Mouse (Mus musculus) telencephalon, adult 2 months (tissue): ENCODE data around the gene Flt1.

Experiments used
- DNase-seq: peaks from one replicate; pipeline ENCODE4 v3.0.0-alpha.2; 2011; ENCODE audit warnings: low read depth, low spot score

The Flt1 gene

DNA sequence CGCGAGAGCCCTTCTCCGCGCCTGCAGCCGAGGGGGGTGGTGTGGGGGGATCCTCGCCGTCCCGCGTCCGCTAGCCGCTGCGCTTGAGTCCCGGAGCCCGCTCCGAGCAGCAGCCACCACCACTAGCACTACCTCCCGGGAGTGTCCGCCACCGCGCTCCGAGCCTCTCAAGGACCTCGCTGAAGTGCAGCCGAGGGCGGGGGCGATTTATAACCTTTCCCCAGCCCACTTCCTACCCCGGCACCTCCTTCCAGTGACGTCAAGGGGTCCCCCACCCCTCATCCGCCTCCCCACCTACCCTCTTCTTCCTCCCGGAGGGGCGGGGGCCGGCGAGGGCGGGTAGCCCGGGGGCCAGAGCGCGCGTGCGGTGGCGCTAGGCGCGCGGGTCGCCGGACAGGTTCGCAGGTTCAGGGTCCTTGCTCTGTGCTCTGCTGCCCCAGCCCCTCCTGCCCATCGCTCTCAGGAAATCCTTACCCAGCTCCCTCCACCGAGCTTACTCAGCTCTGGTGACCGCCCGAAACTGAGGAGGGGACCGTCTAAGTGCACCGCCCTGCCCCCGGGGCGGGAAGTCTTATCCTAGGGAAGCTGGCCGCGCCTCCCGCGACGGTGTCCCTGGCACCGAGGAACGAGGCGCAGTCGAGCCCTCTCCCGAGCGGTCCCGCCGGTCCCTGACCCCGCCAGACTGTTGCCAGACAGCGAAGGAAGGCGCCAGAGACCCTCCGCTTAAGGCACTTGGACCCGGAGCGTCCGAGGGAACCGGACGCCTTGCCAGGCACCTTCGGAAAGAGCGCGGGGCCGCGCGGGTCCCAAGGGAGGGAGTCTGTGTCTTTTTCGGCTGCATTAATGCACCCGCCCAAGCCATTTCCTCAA, at the start of gene Flt1:
Gene Flt1, minus strand, starts transcription at position 181 of the 870 bp plus-strand sequence.
- DNase-seq: no peak

DNA sequence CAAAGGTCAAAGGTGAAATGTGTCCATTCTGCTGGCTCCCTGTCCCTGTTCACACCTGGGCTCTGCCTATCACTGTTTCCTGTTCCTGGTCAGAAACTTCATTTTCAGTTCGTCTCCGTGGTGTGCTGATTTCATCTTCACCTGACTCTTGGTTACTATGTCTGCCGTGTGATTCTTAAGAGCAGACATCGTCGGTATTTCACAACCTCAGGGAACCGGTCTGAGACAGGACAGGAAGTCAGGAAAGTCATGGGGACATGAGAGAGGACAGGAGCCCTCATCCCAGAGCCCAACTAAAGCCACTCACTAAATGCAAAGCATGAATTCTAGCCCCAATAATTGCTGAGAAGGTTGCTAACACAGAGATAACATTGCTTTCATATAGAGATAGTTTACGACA, 49.4 kb upstream of the Flt1 start:
- no peak for DNase-seq

DNA sequence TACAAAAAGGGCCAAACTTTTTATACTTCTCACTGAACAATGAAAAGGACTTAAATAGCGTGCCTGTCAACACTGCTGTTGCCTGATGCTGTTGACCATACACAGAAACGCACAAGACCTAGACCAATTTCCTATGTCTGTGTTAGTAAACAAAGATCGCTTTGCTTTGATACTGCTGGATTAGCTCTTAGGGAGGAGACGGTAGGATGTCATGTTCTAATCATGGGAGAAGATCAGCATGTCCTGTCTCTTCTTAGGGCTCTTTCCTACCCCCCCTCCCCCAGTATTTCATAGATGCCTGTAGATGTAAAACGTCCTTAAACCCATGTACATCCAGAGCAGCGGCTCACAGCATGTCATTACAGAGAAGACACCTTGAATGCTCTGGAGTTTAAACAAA, 44.1 kb upstream of the Flt1 start:
- DNase-seq: no peak

DNA sequence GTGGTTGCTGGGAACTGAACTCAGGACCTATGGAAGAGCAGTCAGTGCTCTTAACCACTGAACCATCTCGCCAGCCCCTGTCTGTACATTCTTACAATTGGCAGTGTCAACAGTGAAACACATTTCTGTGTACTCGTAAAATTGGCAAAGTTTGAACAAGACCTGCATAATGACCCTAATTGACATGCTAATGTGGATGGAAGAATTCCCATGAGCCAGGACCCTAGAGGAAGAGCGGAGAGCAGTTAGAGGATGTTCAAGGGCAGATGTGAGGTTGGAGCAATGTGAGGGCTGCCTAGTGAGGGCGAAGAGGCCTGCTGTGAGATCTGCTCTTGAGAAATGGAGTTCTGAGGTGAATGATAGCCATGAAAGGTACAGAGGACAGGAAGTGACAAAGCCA, 38.2 kb upstream of the Flt1 start:
- no peak for DNase-seq

DNA sequence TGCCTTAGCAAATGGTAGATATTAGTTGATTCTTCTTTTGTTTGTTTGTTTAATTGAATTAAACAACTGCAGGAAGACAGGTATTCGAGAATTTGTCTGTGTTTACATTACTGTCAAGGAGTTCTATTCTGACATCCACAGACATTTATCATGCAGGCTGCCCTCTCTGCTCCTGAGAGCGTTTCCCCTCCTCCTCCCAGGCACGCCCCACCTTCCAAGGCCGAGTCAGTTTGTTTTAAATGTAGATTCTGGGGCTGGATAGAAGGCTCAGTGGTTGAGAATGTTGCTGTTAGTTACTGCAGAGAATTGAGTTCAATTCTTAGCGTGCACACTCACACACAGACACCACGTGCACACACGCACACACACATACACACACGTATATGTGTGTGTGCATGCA, 36.2 kb upstream of the Flt1 start:
- no peak for DNase-seq

DNA sequence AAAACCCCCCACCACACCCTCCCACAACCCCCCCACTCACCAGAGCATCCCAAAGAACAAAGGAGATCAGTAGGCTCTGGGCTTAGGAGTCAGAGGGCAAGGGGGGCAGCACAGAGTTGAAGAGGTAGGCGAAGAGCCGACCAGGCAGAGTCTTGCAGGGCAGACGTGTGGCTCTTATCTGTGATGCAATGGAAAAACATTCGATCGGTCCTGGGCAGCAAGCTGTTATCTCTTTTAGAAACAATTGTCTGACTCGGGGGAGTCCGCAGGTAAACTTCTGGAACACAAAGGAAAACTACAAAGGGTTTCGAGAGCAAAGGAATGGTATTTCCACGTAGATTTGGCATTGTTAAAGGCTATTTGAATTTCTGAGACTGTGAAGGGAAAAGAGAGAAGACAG, 35.5 kb upstream of the Flt1 start:
- DNase-seq: no peak

DNA sequence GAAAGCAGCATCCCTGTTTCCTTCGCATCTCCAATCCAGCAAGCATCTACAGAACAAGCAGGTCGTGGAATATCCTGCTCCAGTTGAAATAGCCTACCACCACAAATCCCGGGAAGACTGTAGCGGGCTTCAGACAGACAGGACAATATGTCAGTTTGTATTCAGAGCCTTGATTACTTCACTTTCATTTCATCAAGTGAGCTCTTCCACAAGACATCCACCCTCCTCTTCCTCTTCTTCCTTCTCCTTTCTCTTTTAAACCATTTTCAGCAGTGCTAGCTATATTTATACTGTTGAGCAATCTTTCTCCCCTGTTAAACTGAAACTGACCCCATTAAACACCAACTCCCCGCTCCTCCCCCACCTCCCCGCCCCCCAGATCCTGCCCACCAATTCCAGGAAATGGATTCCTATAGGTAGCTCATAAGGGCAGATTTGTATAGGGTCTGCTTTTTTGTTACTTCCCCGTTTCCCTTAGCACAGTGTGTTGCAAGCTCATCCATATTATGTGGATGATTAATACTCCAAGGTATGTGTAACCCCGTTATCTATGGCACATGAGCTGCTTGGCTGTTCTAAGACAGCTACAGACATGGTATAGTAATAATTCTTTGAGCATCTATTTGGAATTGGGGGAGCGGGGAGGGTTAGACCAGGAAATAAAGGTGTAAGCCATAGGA, 33.0 kb upstream of the Flt1 start:
- DNase-seq: no peak

DNA sequence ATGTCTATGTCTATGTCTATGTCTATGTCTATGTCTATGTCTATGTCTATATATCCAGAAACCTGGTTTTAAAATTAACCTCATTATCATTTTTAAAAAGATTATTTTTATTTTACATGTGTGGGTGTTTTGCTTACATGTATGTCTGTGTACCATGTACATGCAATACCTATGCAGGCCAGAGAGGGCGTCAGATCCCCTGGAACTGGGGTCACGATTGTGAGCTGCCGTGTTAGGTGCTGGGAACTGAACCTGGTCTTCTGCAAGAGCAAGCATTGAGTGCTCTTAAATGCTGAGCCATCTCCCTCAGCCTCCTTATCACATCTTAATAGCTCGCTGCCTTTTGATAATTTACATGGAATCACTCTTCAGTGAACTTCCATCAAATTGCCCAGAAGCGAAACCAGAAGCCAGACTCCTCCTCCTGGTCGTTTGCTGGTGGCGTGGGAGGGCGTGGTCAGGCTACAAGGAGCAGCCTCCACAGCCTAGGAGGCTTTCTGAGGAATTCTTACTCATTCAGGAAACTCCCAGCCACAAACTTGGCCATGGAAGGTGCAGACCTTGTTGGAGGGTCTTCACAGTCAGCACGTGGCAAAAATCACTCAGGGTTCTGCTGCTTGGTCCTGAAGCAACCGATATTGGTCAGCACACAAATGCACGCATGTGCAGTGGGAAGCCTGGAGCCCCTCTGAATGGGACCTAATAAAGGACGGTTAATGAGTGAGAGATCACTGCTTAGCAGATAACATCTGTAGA, 32.2 kb upstream of the Flt1 start:
- no peak for DNase-seq

DNA sequence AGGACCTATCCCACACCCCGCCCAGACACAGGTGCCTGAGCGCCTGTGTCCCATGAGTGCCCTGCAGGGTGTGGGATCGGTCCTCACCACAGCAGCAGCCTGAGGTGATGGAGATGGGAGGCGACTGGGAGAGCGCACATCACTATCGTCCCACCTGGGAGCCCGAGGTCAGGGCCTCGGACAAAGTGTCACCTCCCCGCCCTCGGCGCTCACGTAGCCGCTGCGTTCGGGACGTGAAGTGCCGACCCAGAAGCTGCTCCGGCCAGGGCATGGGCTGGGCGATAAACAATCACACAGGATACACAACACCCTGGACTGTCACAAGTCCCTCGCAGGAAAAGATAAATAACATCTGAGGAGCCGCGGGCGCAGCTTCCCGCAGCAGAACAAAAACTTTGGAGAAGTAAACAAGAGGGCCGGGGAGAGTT, 27.1 kb upstream of the Flt1 start:
- no peak for DNase-seq

DNA sequence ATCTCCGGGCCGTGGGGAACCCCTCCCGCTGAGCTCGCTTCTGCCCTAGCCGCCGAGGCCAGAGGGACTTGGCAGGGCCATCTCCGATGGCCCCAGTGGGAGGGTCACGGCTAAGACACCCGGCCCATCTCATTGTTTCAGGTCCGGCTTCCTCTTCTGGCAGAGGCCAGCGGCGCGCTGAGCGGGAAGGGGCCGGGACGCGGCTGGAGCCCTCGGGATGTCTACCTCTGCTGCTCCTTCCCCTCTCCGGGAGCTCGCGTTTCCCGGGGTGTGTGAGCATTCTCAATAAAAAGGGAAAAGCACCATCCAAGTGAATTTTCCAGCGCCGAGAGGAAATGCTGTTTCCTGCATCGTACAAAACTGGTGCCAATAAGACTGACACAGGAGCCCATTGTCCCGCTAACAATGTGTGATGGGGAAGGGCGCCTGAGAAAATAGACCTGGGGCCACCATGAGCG, 25.9 kb upstream of the Flt1 start:
- no peak for DNase-seq

DNA sequence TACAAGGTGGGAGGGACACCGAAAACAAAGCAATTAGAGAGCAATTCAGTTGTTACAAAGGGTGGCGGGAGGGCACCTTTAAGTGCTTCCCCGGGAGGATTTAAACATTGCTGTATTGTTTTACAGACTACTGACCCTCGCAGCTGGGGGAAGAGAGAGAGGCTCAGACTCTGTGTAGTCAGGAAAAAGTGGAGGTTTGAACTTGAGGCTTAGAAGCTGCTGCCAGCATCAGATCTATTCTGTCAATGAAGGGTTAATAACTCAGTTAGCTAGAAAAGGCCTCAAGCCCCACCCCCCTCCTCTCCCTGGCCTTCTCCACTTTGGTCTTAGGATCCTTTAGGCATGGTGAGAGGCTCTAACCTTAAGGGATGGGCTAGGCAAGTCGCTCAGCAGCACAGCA, 24.2 kb upstream of the Flt1 start:
- DNase-seq: no peak

DNA sequence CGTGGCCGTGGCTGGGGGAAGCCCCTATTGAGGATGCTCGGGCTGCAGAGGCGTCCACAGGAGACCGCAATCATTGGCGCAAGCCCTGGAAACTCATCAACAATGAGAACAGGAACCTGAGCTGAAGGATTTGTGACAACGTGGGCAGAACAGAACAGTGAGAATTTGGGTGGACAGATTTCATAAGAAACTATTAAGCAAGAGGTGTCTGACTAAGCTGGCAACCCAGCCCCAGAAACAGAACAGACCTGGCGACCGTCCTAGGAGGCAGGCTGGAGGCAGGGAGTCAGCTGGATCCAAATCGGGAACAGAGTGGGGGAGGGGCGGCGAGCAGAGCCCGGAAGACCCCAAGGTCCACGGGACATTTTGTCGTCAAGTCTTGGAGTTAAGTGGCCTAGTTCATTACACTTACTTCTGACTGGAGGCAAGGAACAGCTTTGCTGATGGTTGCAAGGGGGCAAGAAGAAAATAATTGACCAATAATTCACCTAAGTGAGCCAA, 22.3 kb upstream of the Flt1 start:
- no peak for DNase-seq

DNA sequence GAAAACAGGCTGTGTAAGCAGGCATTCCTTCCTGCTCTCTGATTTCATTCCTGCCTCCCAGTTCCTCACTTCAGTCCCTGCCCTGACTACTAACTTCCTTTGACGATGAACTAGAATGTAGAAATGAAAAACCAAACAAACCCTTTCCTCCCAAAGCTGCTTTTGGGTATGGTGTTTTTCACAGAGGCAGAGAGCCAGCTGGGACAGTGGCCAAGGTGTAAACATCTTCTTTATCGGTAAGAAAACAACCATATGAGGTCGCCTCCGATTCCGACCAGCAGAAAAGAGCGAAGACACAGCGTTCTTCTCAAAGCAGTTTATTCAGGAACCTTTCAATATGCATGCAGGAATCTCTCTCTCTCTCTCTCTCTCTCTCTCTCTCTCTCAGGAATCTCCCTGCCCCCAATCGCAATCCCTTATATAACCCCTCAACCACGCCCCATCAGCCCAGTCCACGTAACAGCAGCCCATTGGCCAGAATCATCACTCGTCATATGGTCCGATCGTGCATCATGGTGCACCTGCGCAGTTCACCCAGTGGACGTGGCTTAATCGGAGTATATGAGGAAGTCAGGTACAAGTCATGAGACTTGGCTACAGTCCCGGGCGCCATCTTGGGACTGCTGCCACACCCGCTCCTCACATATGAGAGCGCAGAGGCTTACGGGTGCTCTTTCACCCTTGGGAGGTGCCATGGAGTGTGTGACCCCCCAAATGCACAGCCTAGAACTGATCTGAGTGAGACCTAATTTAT, 19.3 kb upstream of the Flt1 start:
- DNase-seq: no peak

DNA sequence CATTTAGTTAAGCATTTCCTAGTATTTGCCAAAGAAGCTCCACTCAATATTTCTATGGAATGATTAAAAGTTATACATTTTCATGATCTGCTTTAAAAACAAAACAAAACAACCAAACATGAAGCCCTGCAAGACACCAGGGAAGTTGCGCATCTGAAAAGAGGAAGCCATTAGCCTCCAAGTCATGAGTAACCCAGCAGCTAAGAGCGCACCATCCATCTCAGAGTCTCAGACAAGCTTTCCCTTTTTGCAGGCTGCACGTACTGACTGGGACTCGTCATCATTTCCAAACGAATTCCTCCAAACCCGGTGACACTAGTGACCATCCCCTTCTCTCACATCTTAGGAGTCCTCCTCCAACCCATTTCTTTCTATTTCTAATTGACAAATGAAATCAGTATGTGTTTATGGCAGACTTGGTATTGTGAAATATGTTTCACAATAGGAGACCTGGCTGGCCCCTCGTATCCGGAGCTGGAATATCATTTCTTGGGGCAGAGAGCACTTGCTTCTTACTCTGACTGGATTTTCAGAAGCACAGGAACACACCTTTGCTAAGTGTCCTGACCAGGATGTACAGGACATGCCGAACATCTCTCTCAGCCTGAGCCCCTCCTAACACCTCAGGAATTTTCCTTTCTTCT, 16.8 kb upstream of the Flt1 start:
- no peak for DNase-seq

DNA sequence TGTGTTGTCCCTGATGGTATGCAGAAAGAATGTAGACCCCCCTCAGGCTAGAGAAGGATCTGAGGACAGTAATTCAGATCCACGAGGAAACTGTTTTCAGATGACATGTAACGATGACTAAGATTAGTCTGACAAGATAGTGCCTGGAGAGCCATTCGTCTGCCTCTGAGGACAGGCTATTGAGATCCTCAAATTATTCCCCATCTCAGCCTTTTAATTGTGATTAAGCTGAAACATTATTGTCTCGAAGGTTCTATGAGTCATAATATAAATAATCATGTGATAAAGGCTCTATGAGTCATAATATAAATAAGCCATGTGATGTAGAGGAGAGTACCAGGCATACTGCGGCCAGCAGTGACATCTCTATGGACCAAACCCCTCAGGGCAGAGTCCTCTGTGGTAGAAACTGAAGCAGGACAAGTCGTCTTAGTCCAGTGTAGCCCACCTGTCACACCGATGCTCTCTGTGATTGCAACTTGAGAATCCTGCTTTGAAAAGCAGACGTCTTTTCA, 11.0 kb upstream of the Flt1 start:
- no peak for DNase-seq

DNA sequence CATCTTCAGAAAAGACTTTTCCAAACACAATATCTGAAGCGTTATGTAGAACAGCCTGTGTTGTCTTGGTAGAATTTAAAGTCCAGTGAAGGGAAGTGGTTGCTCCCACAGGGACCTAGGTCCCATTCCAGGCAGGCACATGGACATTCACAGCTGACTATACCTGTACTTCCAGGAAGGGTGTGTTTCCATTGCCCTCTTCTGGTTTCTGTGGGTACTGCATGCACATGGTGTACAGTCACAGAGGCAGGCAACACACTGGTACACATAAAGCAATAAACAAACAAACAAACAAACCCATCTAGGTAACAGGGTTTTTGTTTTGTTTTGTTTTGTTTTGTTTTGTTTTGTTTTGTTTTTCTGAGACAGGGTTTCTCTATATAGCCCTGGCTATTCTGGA, 7.9 kb upstream of the Flt1 start:
- DNase-seq: no peak

DNA sequence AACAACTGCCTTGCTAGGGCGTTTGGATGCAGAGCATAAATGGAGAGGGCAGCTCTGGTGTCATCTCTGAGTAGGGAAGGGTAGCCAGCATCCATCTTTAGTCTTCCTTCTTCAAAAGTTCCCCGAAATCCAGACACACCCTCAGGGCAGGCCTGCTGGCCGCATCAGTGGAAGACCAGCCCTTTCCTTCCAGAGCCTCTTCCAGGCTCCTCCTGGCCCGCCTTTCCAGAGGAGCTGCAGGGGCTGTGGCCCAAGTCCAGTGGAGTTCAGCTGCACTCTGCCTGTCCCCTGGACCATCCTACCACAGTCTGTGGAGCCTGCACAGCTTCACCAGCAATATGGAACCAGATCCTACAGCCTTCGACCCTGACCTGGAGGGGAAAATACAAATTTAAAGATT, 7.1 kb upstream of the Flt1 start:
- DNase-seq: no peak

DNA sequence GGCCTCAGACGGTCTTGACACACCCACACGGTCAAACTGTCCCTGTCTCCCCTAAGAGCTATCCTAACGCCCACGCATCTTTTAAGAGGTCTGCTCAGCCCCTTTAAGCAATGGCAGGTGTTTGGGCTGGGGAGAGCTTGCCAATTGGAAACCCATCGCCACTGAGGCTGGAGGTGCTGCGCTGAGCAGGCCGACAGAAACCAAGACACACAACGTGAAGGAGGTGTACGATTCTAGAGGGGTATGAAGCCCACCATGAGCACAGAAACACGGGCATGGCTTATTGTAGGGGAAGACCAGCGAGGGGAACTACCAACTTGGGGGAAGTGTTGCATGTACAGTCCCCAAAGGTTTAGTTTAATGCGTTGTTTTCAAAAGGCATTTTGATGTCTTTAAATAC, 1.7 kb upstream of the Flt1 start:
- DNase-seq: no peak

DNA sequence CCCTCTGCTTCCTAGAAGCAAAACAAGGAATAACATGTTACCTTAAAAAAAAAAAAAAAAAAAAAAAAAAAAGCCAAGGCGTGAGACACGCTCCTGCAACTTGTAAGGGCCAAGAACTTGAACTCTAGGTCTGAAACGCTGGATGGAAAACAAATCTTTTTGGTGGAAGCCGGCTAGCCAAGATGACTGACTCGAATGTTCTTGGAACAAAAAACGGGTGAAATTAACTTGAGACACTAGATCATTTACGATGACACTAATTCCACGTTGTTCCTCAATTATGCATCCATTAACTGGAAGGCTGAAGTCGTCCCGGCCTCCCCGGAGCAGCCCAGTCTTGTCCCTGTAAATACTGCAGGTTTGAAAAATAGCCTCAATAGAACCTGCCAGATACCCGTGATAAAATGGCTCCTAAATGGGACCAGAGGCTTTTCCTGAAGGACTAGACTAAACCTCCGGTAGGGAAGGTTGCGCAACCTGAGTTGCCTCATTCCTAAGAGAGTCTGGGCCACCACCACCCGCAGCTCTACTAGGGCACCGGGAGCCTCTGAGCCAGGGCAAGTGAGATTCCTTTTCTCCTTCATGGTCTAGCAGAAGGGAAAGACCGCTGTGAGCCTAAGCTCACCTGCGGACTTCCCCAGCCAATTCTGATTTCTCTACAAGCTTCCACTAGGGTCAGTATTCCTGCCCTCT, 1.0 kb upstream of the Flt1 start:
- no peak for DNase-seq
